Mouse (Mus musculus) E14TG2a.4 (cell line): ENCODE results near the gene Gdf15.

Experiments
- H3K27me3 ChIP-seq: 2 replicates; pipeline ENCODE4 v1.6.1; 2014; ENCODE audit warnings: low read length, control low read depth; ENCODE audit not compliant: insufficient read depth
- H3K36me3 ChIP-seq: 2 replicates; pipeline ENCODE4 v1.6.1; 2014; ENCODE audit warnings: low read length, control low read depth; ENCODE audit not compliant: insufficient read depth
- H3K4me1 ChIP-seq: replicated peaks from 2 replicates; pipeline ENCODE4 v1.6.1; 2014; ENCODE audit warnings: low read depth, low read length, control low read depth
- H3K4me3 ChIP-seq: replicated peaks from 2 replicates; pipeline ENCODE4 v1.5.1; 2014; ENCODE audit warnings: mild to moderate bottlenecking, low read length
- H3K9me3 ChIP-seq: 2 replicates; pipeline ENCODE4 v1.6.1; 2014; ENCODE audit warnings: low read length, control low read depth
- CTCF ChIP-seq: conservative IDR thresholded peaks from 2 replicates; pipeline ENCODE4 v1.5.1; 2014; ENCODE audit warnings: low read length
- NANOG ChIP-seq: IDR thresholded peaks from 2 replicates; pipeline ENCODE4 v1.6.1; 2014; ENCODE audit warnings: borderline replicate concordance, low read length, mixed read lengths
- POU5F1 ChIP-seq: IDR thresholded peaks from 2 replicates; pipeline ENCODE4 v1.6.1; 2014; ENCODE audit warnings: low read length, borderline replicate concordance

Gene Gdf15

DNA sequence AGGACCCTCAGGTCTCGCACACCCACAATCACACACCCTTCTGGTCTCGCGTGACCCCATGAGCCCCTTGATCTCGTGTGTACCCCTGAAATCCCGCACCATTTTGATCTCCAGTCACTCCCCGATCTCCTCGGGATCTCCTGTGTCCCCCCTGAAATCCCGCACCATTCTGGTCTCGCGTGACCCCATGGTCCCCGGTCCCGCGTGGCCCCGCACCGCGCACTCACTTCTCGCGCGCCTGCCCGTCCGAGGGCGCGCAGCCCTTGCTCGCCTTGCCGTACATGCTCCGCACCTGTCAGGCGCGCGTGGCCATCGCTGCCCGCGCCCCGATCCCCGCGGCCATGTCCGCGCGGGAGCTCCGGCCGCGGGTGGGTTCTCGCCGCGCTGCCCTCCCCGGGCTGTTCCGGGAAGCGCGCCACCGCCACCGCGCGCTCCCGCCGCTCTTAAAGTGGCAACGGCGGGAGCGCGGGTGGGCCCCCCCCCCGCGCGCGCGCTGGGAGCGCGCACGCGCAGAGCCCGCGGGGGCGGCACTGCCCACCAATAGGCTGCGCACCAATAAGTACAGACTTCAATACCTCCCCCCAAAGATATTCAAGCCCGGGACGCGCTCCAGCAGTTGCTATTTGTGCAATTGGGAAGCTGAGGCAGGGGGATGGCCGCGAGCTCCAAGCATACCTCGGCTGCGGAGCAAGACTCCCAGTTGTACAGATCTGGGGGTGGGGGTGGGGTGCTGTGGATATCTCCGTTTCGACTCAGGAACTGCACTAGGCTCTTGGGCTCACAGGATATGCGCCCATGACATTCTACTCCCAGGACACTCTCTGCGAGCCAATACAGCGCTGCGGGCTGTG, 24.1 kb downstream of the Gdf15 start:
- H3K4me3 ChIP-seq, result peak overlapping the region; percentile 93
- no peak for TF ChIP-seq CTCF
- no peak for TF ChIP-seq POU5F1
- TF ChIP-seq NANOG, result no peak
- peaks cover 15% of the 10 kb centered on the region for H3K36me3 ChIP-seq

DNA sequence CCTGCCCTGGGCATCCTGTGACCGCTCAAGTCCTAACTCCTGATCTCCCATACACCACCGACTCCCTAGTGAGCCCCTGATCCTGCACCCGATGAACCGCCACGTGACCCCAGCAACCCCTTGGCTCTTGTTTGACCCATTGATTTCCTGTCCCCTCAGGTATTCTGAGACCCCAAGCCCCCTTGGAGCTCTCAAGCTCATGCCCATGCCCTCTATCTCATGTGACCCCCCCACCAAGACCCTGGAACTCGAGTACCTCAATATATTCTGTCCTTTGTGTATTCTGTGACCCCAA, 24.7 kb downstream of the Gdf15 start:
- H3K36me3 ChIP-seq, result peaks cover 21% of the 10 kb centered on the region
- peak overlapping the region; percentile 93 for H3K4me3 ChIP-seq
- H3K4me1 ChIP-seq, result peaks cover 81% of the 10 kb centered on the region
- H3K9me3 ChIP-seq, result no peaks in the 10 kb centered on the region
- peaks cover 10% of the 10 kb centered on the region for H3K27me3 ChIP-seq
- TF ChIP-seq POU5F1 (no peak), CTCF (no peak)

More for the DNA sequence above, 24.1 kb downstream of the Gdf15 start:
- Histone ChIP-seq H3K9me3 (no peaks in the 10 kb centered on the region), H3K27me3 (peaks cover 10% of the 10 kb centered on the region), H3K4me1 (peaks cover 78% of the 10 kb centered on the region)

DNA sequence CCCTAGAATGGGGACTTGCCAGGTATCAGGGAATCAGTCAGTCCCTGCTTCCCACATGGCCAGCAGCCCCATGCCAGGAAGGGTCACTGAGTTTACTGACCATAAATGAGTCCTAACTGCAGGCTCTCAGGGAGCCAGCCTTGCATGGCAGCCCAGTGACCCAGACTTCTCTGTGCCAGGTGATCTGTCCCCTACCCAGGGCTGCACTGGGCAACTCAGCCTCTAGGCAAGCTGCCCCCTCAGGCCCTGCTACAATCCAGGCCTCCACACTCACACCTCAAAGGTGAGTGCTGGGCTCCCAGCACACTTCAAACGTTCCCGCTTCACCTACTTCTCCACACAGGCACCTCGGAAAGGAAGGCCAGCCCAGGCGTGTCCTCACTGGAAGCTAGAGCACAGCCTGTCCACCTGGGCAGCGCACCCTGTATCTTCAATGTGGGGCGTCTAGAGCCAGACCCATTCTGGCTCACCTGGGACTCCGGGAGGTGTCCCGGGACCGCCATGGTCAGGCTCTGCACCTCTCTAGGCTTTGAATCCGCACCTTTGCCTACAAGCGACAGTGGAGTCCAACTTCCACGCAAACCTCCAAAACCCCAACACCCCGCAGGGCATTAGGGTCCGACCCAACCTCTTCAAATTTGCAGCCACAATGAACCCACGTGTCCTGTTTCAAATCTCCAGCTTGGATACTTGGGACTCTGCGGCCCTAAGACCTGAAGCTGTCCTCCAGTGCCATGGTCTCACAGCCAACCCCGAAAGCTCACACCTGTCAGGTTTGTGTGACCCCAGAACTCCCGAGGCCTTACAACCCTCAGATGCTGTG, 25.3 kb downstream of the Gdf15 start:
- Histone ChIP-seq H3K27me3 (peaks cover 10% of the 10 kb centered on the region), H3K36me3 (peaks cover 27% of the 10 kb centered on the region), H3K9me3 (no peaks in the 10 kb centered on the region), H3K4me1 (peaks cover 84% of the 10 kb centered on the region), H3K4me3 (peak overlapping the region; percentile 93)
- no peak for TF ChIP-seq CTCF
- TF ChIP-seq POU5F1, result no peak
- TF ChIP-seq NANOG, result no peak

DNA sequence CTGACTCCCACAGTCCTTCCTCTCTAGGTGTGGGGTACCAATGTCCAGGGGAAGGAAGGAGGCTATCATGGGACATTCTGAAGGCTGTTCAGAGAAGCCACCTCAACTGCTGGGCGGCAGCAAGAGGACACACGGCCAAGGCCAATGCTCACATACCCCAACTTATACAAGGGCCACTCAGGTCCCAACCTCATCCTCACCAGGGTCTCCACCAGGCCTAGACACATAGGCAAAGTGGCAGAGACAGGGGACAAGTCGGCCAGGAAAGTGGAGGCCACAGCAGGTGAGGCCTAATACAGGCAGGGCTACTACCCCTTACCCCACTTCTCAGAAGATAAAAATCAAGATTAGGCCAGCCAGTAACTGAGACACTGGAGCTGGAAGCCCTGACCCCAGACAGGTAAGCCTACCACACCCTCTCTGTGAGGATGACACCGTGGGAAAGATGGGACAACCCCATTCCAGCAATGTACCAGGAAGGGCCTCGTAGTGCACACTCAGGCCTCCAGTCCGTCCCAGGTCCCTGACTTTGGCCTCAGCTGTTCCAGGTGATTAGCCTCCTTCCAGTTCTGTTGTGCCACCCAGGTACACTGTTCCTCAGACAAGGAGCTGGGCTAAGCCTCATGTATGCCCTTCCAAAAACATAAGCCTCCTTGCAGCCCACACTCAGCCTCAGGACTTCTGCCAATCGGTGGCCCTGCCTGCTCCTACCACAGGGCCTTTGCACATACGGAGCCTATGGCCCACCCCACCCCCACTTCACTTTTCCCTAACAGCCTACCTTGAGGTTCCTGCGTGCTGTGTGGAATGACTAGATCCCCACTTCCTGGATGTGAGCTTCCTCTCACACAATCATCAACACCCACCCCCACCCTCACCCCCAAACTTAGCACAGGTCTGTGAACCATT, 26.1 kb downstream of the Gdf15 start:
- peaks cover 31% of the 10 kb centered on the region for H3K36me3 ChIP-seq
- H3K9me3 ChIP-seq, result no peaks in the 10 kb centered on the region
- no peak for TF ChIP-seq POU5F1
- TF ChIP-seq NANOG, result no peak
- peaks cover 3% of the 10 kb centered on the region for H3K27me3 ChIP-seq
- peaks cover 83% of the 10 kb centered on the region for H3K4me1 ChIP-seq
- H3K4me3 ChIP-seq, result peak overlapping the region; percentile 93

DNA sequence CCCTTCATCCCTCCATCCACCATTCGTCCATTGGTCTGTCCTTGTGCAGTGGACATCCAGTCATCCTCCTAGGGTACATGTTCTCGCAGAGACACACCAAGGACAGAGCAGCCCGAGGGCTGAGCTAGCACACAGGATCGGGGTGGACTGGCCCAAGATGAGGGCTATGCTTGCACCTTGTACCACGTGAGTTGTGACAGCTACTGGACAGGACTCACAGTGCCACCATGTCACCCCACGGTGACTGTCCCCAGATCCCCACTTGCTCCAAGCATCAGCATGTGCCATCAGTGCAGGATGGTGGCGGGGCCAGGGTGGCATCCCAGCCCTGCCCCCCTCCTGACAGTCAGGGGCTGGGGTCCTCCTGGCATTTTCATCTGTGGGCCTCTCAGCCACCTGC, 27.7 kb downstream of the Gdf15 start:
- TF ChIP-seq POU5F1 (no peak), CTCF (no peak), NANOG (no peak)
- Histone ChIP-seq H3K9me3 (no peaks in the 10 kb centered on the region), H3K27me3 (no peaks in the 10 kb centered on the region), H3K4me3 (0 out of 2 replicates have a peak overlapping the region, but pooled peaks have one; percentile 20), H3K36me3 (peaks cover 44% of the 10 kb centered on the region), H3K4me1 (peaks cover 90% of the 10 kb centered on the region)

DNA sequence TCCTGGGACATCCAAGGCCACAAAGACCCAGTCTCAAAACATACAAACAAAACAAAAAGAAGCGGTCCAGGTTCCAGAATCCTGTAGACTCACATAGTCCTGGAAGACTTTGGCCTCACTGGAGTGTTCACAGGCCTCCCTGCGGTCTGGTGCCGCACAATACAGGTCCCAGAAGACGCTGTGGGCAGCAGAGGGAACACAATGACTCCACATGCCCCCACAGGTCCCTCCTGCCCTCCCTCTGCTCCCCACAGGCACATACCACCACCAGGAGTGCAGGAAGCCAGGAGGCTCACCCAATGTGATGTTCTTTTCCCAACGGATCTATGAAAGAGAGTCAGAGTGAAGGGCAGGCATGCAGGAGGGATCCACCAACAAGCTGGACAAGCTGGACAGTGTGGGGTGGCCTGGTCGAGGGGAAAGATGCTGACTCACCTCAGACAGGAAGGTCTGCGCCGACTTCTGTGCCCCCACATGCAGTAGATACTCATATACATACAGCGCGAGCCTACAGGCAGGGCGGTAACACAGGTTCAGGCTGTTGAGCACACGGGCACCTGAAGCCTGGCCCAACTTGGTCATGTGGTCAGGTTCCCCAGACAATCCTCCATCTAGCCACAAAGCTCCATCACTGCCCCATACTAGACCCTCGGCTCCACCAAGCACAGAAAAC, 30.0 kb downstream of the Gdf15 start:
- Histone ChIP-seq H3K4me3 (peak overlapping the region; percentile 13; the same call in 1 of the 2 replicates), H3K9me3 (no peaks in the 10 kb centered on the region), H3K4me1 (peaks cover 94% of the 10 kb centered on the region), H3K27me3 (no peaks in the 10 kb centered on the region; the same call in 1 of the 2 replicates), H3K36me3 (peaks cover 58% of the 10 kb centered on the region)
- TF ChIP-seq CTCF (no peak), POU5F1 (no peak), NANOG (no peak)

DNA sequence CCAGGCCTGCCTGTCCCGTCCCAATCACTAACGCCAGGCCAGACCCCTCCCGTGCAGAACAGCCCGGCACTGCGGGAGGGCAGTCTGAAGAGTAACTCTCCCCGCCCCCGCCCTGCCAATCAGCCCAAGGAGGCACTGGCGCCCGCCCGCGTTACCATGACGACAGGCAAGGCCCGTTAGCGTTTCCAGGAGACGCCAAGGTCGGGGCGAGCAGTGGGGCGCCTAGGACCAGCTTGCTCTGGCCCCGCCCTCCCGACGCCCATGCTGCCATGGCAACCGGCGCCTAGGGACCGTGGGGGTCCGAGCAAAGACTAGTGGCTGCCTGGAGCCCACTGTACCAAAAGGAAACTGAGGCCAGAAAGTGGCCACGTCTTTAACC, 31.0 kb downstream of the Gdf15 start:
- H3K9me3 ChIP-seq, result no peaks in the 10 kb centered on the region
- H3K27me3 ChIP-seq, result peaks cover 1% of the 10 kb centered on the region
- peaks cover 68% of the 10 kb centered on the region for H3K36me3 ChIP-seq
- no peak for TF ChIP-seq CTCF
- no peak for TF ChIP-seq POU5F1
- TF ChIP-seq NANOG, result no peak
- peaks cover 94% of the 10 kb centered on the region for H3K4me1 ChIP-seq
- H3K4me3 ChIP-seq, result peak overlapping the region; percentile 46
